Mouse (Mus musculus): ENCODE measurements around the gene Fyn.

DNA sequence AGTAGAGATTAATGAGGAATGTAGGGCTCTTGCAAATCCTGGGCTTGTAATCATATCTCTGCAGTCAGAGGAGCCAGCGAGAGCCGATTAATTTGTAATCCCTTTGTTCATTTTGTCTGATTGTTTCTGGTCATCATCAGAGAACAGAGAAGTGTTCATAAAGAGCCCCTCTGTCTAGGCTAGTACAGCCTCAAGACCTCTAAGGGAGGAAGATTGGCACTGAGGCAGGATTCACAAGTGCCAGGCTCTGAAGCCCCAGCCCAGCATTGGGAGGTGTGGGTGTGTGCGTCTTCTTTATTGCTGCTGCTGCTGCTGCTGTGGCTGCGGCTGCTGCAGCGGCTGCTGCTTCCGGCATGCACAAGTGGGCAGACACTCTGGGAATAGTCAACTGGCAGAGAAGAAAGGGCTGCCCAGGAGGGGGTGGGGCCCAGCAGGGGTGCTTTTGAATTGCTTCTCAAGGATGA lies 183.7 kb downstream of the Fyn start:
- TF ChIP-seq CTCF (IDR thresholded peaks at IDR 0.05; ENCODE audit: borderline replicate concordance, insufficient read depth, low read length) (no peak), POLR2A (IDR thresholded peaks at IDR 0.05; ENCODE audit: low read depth, low read length) (no peak)

Data from embryonic fibroblast, embryonic 13.5 days (primary cell).